Mouse (Mus musculus) MEL (cell line): Measurements from ENCODE around the gene Krt80. TPM values are rescaled to one million over a fixed set of nuclear protein-coding genes. Genes with fewer than 3 reads are reported as not detected.

ENCODE experiments used
- DNase-seq: peaks from one replicate; pipeline ENCODE4 v3.0.0; 2011; ENCODE audit warnings: low read depth, low spot score
- H3K27ac ChIP-seq: 2 replicates; pipeline ENCODE4 v1.5.1; 2012; ENCODE audit warnings: low read depth, mild to moderate bottlenecking, control low read depth, low read length, moderate library complexity; ENCODE audit not compliant: control insufficient read depth
- H3K27me3 ChIP-seq, 2 experiments: fragments of 150-350 bp in 1 of 2; sonication (generic) in 1 of 2; 2 replicates each; pipeline ENCODE4 v1.6.1; 2012; ENCODE audit warnings: low read length in 2 of 2, mild to moderate bottlenecking in 2 of 2, improper control_type of control experiment in 1 of 2, moderate library complexity in 1 of 2; ENCODE audit not compliant: insufficient read depth in 2 of 2, control insufficient read depth in 1 of 2
- H3K36me3 ChIP-seq, 2 experiments: 2 replicates each; pipeline ENCODE4 v1.6.1; 2012 to 2014; ENCODE audit warnings: low read length in 2 of 2, improper control_type of control experiment in 1 of 2, inconsistent platforms in 1 of 2, mild to moderate bottlenecking in 1 of 2; ENCODE audit not compliant: insufficient read depth in 2 of 2, control insufficient read depth in 1 of 2
- H3K4me1 ChIP-seq, 2 experiments: fragments of 150-350 bp in 1 of 2; sonication (generic) in 1 of 2; 2 replicates each; pipeline ENCODE4 v1.6.1; 2012; ENCODE audit warnings: low read length in 2 of 2, improper control_type of control experiment in 1 of 2, mild to moderate bottlenecking in 1 of 2; ENCODE audit not compliant: insufficient read depth in 2 of 2, control insufficient read depth in 1 of 2
- H3K4me3 ChIP-seq, 2 experiments: fragments of 150-350 bp in 1 of 2; sonication (generic) in 1 of 2; 2 replicates each; pipeline ENCODE4 v1.5.1; 2012; ENCODE audit warnings: low read depth in 2 of 2, low read length in 2 of 2, mild to moderate bottlenecking in 2 of 2, moderate library complexity in 2 of 2, control low read depth in 1 of 2, improper control_type of control experiment in 1 of 2; ENCODE audit not compliant: control insufficient read depth in 1 of 2, insufficient read depth in 1 of 2
- H3K79me2 ChIP-seq: 2 replicates; pipeline ENCODE4 v1.6.1; 2012; ENCODE audit warnings: mild to moderate bottlenecking, low read length, moderate library complexity; ENCODE audit not compliant: control insufficient read depth, poor library complexity, insufficient read depth
- H3K9ac ChIP-seq: 2 replicates; pipeline ENCODE4 v1.6.1; 2012; ENCODE audit warnings: low read depth, mild to moderate bottlenecking, control low read depth, low read length, moderate library complexity; ENCODE audit not compliant: control insufficient read depth, poor library complexity, severe bottlenecking
- H3K9me3 ChIP-seq: fragments of 150-350 bp; sonication (generic); replicated peaks from 2 replicates; pipeline ENCODE4 v1.6.1; 2012; ENCODE audit warnings: mild to moderate bottlenecking, low read length, improper control_type of control experiment, moderate library complexity; ENCODE audit not compliant: insufficient read depth
- CHD1 ChIP-seq: IDR thresholded peaks from 2 replicates; pipeline ENCODE4 v1.6.1; 2012; ENCODE audit warnings: low read depth, mild to moderate bottlenecking, inconsistent platforms, low read length, improper control_type of control experiment
- CHD2 ChIP-seq: IDR thresholded peaks from 2 replicates; pipeline ENCODE4 v1.6.1; 2011; ENCODE audit warnings: low read length, improper control_type of control experiment
- E2F4 ChIP-seq: IDR thresholded peaks from 2 replicates; pipeline ENCODE4 v1.6.1; 2011; ENCODE audit warnings: low read depth, low read length, improper control_type of control experiment, borderline replicate concordance
- ELF1 ChIP-seq: IDR thresholded peaks from 2 replicates; pipeline ENCODE4 v1.6.1; 2014; ENCODE audit warnings: low read depth, mild to moderate bottlenecking, inconsistent platforms, low read length, improper control_type of control experiment, moderate library complexity
- EP300 ChIP-seq, 2 experiments: IDR thresholded peaks; 2 replicates each; pipeline ENCODE4 v1.6.1; 2011; ENCODE audit warnings: improper control_type of control experiment in 2 of 2, low read length in 2 of 2, low read depth in 1 of 2, mild to moderate bottlenecking in 1 of 2
- ETS1 ChIP-seq: IDR thresholded peaks from 2 replicates; pipeline ENCODE4 v1.6.1; 2012; ENCODE audit warnings: low read depth, mild to moderate bottlenecking, inconsistent platforms, low read length, improper control_type of control experiment, moderate library complexity
- GABPA ChIP-seq: IDR thresholded peaks from 2 replicates; pipeline ENCODE4 v1.6.1; 2012; ENCODE audit warnings: low read depth, mild to moderate bottlenecking, inconsistent platforms, low read length, improper control_type of control experiment, moderate library complexity
- GATA1 ChIP-seq: IDR thresholded peaks from 2 replicates; pipeline ENCODE4 v1.6.1; 2011; ENCODE audit warnings: low read depth, low read length, improper control_type of control experiment
- HCFC1 ChIP-seq: IDR thresholded peaks from 2 replicates; pipeline ENCODE4 v1.6.1; 2012; ENCODE audit warnings: low read depth, mild to moderate bottlenecking, inconsistent platforms, low read length, improper control_type of control experiment, moderate library complexity
- KAT2A ChIP-seq: conservative IDR thresholded peaks from 2 replicates; pipeline ENCODE4 v1.6.1; 2012; ENCODE audit warnings: low read depth, low read length, improper control_type of control experiment, inconsistent platforms
- MAFK ChIP-seq: IDR thresholded peaks from 2 replicates; pipeline ENCODE4 v1.6.1; 2011; ENCODE audit warnings: low read depth, mild to moderate bottlenecking, low read length, improper control_type of control experiment, borderline replicate concordance
- MAX ChIP-seq: IDR thresholded peaks from 2 replicates; pipeline ENCODE4 v1.6.1; 2011; ENCODE audit warnings: low read length, improper control_type of control experiment
- MYC ChIP-seq: IDR thresholded peaks from 2 replicates; pipeline ENCODE4 v1.6.1; 2011; ENCODE audit warnings: low read depth, mild to moderate bottlenecking, low read length, improper control_type of control experiment, moderate library complexity
- NELFE ChIP-seq: IDR thresholded peaks from 2 replicates; pipeline ENCODE4 v1.6.1; 2011; ENCODE audit warnings: low read depth, low read length, improper control_type of control experiment
- RAD21 ChIP-seq: IDR thresholded peaks from 2 replicates; pipeline ENCODE4 v1.6.1; 2011; ENCODE audit warnings: mild to moderate bottlenecking, low read depth, low read length, improper control_type of control experiment
- SMC3 ChIP-seq: IDR thresholded peaks from 2 replicates; pipeline ENCODE4 v1.6.1; 2011; ENCODE audit warnings: low read depth, low read length, improper control_type of control experiment
- TAL1 ChIP-seq: IDR thresholded peaks from 2 replicates; pipeline ENCODE4 v1.6.1; 2012; ENCODE audit warnings: mild to moderate bottlenecking, inconsistent platforms, low read length, moderate library complexity, mixed read lengths
- ZC3H11A ChIP-seq: IDR thresholded peaks from 2 replicates; pipeline ENCODE4 v1.6.1; 2012; ENCODE audit warnings: low read depth, mild to moderate bottlenecking, inconsistent platforms, low read length, improper control_type of control experiment
- ZKSCAN1 ChIP-seq: IDR thresholded peaks from 2 replicates; pipeline ENCODE4 v1.6.1; 2012; ENCODE audit warnings: low read depth, mild to moderate bottlenecking, inconsistent platforms, low read length, improper control_type of control experiment, moderate library complexity
- ZMIZ1 ChIP-seq: IDR thresholded peaks from 2 replicates; pipeline ENCODE4 v1.6.1; 2012; ENCODE audit warnings: low read depth, mild to moderate bottlenecking, inconsistent platforms, low read length, improper control_type of control experiment, moderate library complexity
- ZNF384 ChIP-seq: IDR thresholded peaks from 2 replicates; pipeline ENCODE4 v1.6.1; 2012; ENCODE audit warnings: low read depth, mild to moderate bottlenecking, inconsistent platforms, low read length, improper control_type of control experiment
- polyA plus RNA-seq, 2 experiments: library from polyadenylated mRNA; stranded (reverse) in 1 of 2; unstranded in 1 of 2; fragments of >175 nt in 1 of 2; fragments of >200 nt in 1 of 2; gene quantifications; 2 replicates each; pipeline versions ENCODE4 v1.2.1 to v1.2.4; 2012; ENCODE audit warnings: low replicate concordance in 2 of 2, low read depth in 1 of 2; ENCODE audit not compliant: insufficient read length in 2 of 2, insufficient read depth in 1 of 2, missing spikeins in 1 of 2
- total RNA-seq: library from RNA; depleted of rRNA; stranded (reverse); fragments of 300-350 nt; gene quantifications from 2 replicates; pipeline ENCODE4 v1.2.3, GENCODE M21; 2012

Gene Krt80
- total and polyA plus RNA-seq, 3 experiments, result not detected

GRCm38 (mm10) chr15:101374879-101375278, 4.9 kb upstream of the Krt80 start:
- no peaks in the 10 kb centered on the region for H3K36me3 ChIP-seq
- H3K9me3 ChIP-seq, result no peaks in the 10 kb centered on the region
- no peak overlapping the region for H3K4me3 ChIP-seq
- H3K79me2 ChIP-seq, result no peaks in the 10 kb centered on the region
- peaks cover 2 to 5% of the 10 kb centered on the region in 2 experiments; a peak in 3 of 4 replicates for H3K27me3 ChIP-seq
- TF ChIP-seq NELFE (no peak), CHD2 (no peak), KAT2A (no peak), ETS1 (no peak), CHD1 (no peak), SMC3 (no peak), ELF1 (no peak), ZNF384 (no peak), E2F4 (no peak), ZKSCAN1 (no peak), ZMIZ1 (no peak), HCFC1 (no peak), RAD21 (no peak), MYC (no peak), GABPA (no peak), MAX (no peak), EP300 (IDR thresholded peaks at IDR 0.05; ENCODE audit: low read depth in 1 of 2, low read length in 2 of 2) (no peak), TAL1 (no peak), ZC3H11A (no peak), MAFK (no peak)
- TF ChIP-seq, all 39 proteins: peak for 0
- Histone ChIP-seq H3K4me1 (0 out of 4 replicates have a peak, but pooled peaks cover 0 to 2% of the 10 kb centered on the region in 2 experiments), H3K9ac (no peak overlapping the region), H3K27ac (no peak overlapping the region)
- DNase-seq, result no peak

DNA sequence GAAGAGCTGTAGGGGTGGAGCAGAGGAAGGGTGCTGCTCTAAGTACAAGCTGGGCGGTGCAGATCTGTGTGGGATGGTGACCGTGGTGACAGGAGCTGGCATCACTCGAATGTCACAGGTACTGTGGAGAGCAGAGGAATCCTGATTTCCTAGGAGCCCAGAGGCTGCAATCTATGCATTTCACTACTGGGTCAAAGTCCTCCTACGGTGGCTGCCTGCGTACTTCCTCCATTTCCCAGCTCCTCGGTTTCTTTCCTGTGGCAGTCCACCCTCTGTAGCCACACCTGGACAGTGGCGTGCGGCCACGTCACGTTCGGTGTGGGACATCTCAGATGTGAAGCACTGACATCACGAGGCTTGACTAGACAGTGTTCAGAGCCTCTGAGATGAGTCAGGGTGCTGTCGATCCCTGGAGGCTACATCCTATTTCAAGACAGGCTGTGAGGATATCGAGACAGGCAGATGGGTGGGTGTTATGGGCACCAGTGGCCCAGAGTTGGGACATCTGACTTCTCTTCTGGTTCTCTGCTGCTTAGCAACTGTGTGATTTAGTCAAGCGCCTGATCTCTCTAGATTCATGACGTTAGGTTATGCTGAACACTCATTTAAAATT, 3.4 kb upstream of the Krt80 start:
- H3K4me3 ChIP-seq, result no peak overlapping the region
- peaks cover 2 to 5% of the 10 kb centered on the region in 2 experiments; a peak in 3 of 4 replicates for H3K27me3 ChIP-seq
- H3K9me3 ChIP-seq, result no peaks in the 10 kb centered on the region
- 0 out of 4 replicates have a peak, but pooled peaks cover 0 to 2% of the 10 kb centered on the region in 2 experiments for H3K4me1 ChIP-seq
- DNase-seq, result no peak
- no peak overlapping the region for H3K27ac ChIP-seq
- H3K36me3 ChIP-seq, result no peaks in the 10 kb centered on the region
- no peaks in the 10 kb centered on the region for H3K79me2 ChIP-seq
- no peak for TF ChIP-seq E2F4
- TF ChIP-seq ZMIZ1, result no peak
- TF ChIP-seq ZKSCAN1, result no peak
- TF ChIP-seq MAFK, result no peak
- TF ChIP-seq CHD2, result no peak
- TF ChIP-seq GATA1, result no peak
- TF ChIP-seq SMC3, result no peak
- no peak for TF ChIP-seq CHD1
- no peak overlapping the region for H3K9ac ChIP-seq
